Mouse (Mus musculus) intestine, embryonic 16.5 days (tissue): Measurements from ENCODE around the gene Trappc3l. TPM values are rescaled to one million over a fixed set of nuclear protein-coding genes. Genes with fewer than 3 reads are reported as not detected.

Experiments
- ATAC-seq: fragments of 200-750 bp; cut with Nextera tagmentation; 2 replicates; pipeline ENCODE4 v1.8.0; 2017; ENCODE audit warnings: moderate TSS enrichment, moderate library complexity
- H3K27ac ChIP-seq: fragments of 300-500 bp; sonication (generic); 2 replicates; pipeline ENCODE4 v1.5.1; 2014; ENCODE audit warnings: mild to moderate bottlenecking, low read length
- H3K27me3 ChIP-seq: fragments of 300-500 bp; sonication (generic); replicated peaks from 2 replicates; pipeline ENCODE4 v1.6.1; 2014; ENCODE audit warnings: low read length, control low read depth, mixed read lengths; ENCODE audit not compliant: control insufficient read depth, insufficient read depth
- H3K36me3 ChIP-seq: fragments of 300-500 bp; sonication (generic); 2 replicates; pipeline ENCODE4 v1.6.1; 2014; ENCODE audit warnings: low read length, control low read depth; ENCODE audit not compliant: control insufficient read depth, insufficient read depth
- H3K4me1 ChIP-seq: fragments of 300-500 bp; sonication (generic); 2 replicates; pipeline ENCODE4 v1.6.1; 2014; ENCODE audit warnings: low read length, control low read depth, mixed read lengths; ENCODE audit not compliant: control insufficient read depth, insufficient read depth
- H3K4me2 ChIP-seq: fragments of 300-500 bp; sonication (generic); 2 replicates; pipeline ENCODE4 v1.6.1; 2014; ENCODE audit warnings: low read depth, low read length, control low read depth
- H3K4me3 ChIP-seq: fragments of 300-500 bp; sonication (generic); 2 replicates; pipeline ENCODE4 v1.5.1; 2014; ENCODE audit warnings: mild to moderate bottlenecking, low read length
- H3K9ac ChIP-seq: fragments of 300-500 bp; sonication (generic); 2 replicates; pipeline ENCODE4 v1.6.1; 2014; ENCODE audit warnings: low read depth, low read length
- H3K9me3 ChIP-seq: fragments of 300-500 bp; sonication (generic); 2 replicates; pipeline ENCODE4 v1.6.1; 2016; ENCODE audit warnings: low read length, control low read depth; ENCODE audit not compliant: control insufficient read depth
- WGBS: fragments of 180-500 bp; shearing (Covaris S2); extraction: QIAGEN DNeasy Blood & Tissue Kit; methylation state at CpG from one replicate; pipeline ENCODE4 v1.1.7; 2014; 5-methylcytosine and 5-hydroxymethylcytosine counted together
- polyA plus RNA-seq: library from polyadenylated mRNA; unstranded; fragments of >200 nt; fragmentation: Nextera tagmentation; extraction: Ambion mirVana; gene quantifications from 2 replicates; pipeline ENCODE4 v1.2.1, GENCODE M21; 2015

The Trappc3l gene
- polyA plus RNA-seq, 1 experiment from 2014 or later = not detected

GRCm38 (mm10) chr10:34036587-34036986 is 810 bp upstream of the Trappc3l start:
- H3K27me3 ChIP-seq = no peaks in the 10 kb centered on the region
- H3K27ac ChIP-seq = no peak overlapping the region
- no peak overlapping the region for H3K4me3 ChIP-seq
- WGBS = 14% methylated on average over 5 of the region's 5 CpGs
- ATAC-seq = peak; percentile 71; the same call in 1 of the 2 replicates
- peaks cover 3% of the 10 kb centered on the region; the same call in 1 of the 2 replicates for H3K4me1 ChIP-seq
- no peaks in the 10 kb centered on the region for H3K9me3 ChIP-seq
- no peak overlapping the region for H3K9ac ChIP-seq
- H3K4me2 ChIP-seq = no peak overlapping the region
- H3K36me3 ChIP-seq = no peaks in the 10 kb centered on the region

- Histone ChIP-seq H3K4me2 (no peak within 1 kb of the TSS), H3K4me3 (no peak within 1 kb of the TSS), H3K9me3 (no peaks in the 10 kb centered on the region), H3K4me1 (no peaks in the 10 kb centered on the region), H3K36me3 (no peaks in the 10 kb centered on the region), H3K27ac (no peak within 1 kb of the TSS), H3K9ac (no peak within 1 kb of the TSS), H3K27me3 (no peaks in the 10 kb centered on the region)
- ATAC-seq = no peak
- 79% methylated on average over 5 of the region's 5 CpGs for WGBS
Observed at GRCm38 (mm10) chr10:34044210-34044609, 6.8 kb downstream of the Trappc3l start, which contains the start of gene Calhm4. Calhm4 (minus strand) TSS chr10:34044310.

- H3K27me3 ChIP-seq = no peaks in the 10 kb centered on the region
- H3K4me3 ChIP-seq = no peak overlapping the region
- no peak overlapping the region for H3K4me2 ChIP-seq
- H3K9ac ChIP-seq = no peak overlapping the region
- no peaks in the 10 kb centered on the region for H3K9me3 ChIP-seq
- no peaks in the 10 kb centered on the region for H3K4me1 ChIP-seq
- H3K36me3 ChIP-seq = no peaks in the 10 kb centered on the region
- WGBS = 68% methylated on average over 2 of the region's 2 CpGs
- no peak overlapping the region for H3K27ac ChIP-seq
- no peak for ATAC-seq
Observed at GRCm38 (mm10) chr10:34053987-34054386, 16.6 kb downstream of the Trappc3l start.

- Histone ChIP-seq H3K9me3 (no peaks in the 10 kb centered on the region), H3K27ac (no peak overlapping the region), H3K36me3 (no peaks in the 10 kb centered on the region), H3K4me1 (peaks cover 6% of the 10 kb centered on the region; the same call in 1 of the 2 replicates), H3K4me2 (no peak overlapping the region), H3K27me3 (no peaks in the 10 kb centered on the region), H3K9ac (no peak overlapping the region), H3K4me3 (no peak overlapping the region)
- WGBS = 39% methylated on average over 3 of the region's 3 CpGs
- ATAC-seq = no peak
Observed at GRCm38 (mm10) chr10:34066591-34066990, 29.2 kb downstream of the Trappc3l start.

- Histone ChIP-seq H3K9me3 (no peaks in the 10 kb centered on the region), H3K4me3 (no peak overlapping the region), H3K9ac (no peak overlapping the region), H3K27ac (no peak overlapping the region), H3K4me2 (no peak overlapping the region), H3K27me3 (no peaks in the 10 kb centered on the region), H3K36me3 (no peaks in the 10 kb centered on the region), H3K4me1 (peaks cover 6% of the 10 kb centered on the region; the same call in 1 of the 2 replicates)
- ATAC-seq = no peak
- 64% methylated on average over 1 of the region's 1 CpGs for WGBS
Observed at GRCm38 (mm10) chr10:34069606-34070005, 32.2 kb downstream of the Trappc3l start.

- 33% methylated on average over 5 of the region's 5 CpGs for WGBS
Observed at GRCm38 (mm10) chr10:34070999-34071492, 33.6 kb downstream of the Trappc3l start.

GRCm38 (mm10) chr10:34071650-34072049 is 34.3 kb downstream of the Trappc3l start:
- peaks cover 6% of the 10 kb centered on the region; the same call in 1 of the 2 replicates for H3K4me1 ChIP-seq
- H3K9ac ChIP-seq = no peak overlapping the region
- no peaks in the 10 kb centered on the region for H3K27me3 ChIP-seq
- no peak for ATAC-seq
- no peaks in the 10 kb centered on the region for H3K9me3 ChIP-seq
- H3K4me3 ChIP-seq = no peak overlapping the region
- peak overlapping the region; percentile 41; the same call in 1 of the 2 replicates for H3K27ac ChIP-seq
- no peaks in the 10 kb centered on the region for H3K36me3 ChIP-seq
- WGBS = 55% methylated on average over 2 of the region's 2 CpGs
- no peak overlapping the region for H3K4me2 ChIP-seq

More at GRCm38 (mm10) chr10:34070999-34071492, 33.6 kb downstream of the Trappc3l start:
- H3K27ac ChIP-seq = peak overlapping the region; percentile 41
- H3K9ac ChIP-seq = no peak overlapping the region
- peaks cover 6% of the 10 kb centered on the region; the same call in 1 of the 2 replicates for H3K4me1 ChIP-seq
- no peak overlapping the region for H3K4me3 ChIP-seq
- H3K9me3 ChIP-seq = no peaks in the 10 kb centered on the region
- no peaks in the 10 kb centered on the region for H3K27me3 ChIP-seq
- no peak overlapping the region for H3K4me2 ChIP-seq
- no peaks in the 10 kb centered on the region for H3K36me3 ChIP-seq
- no peak for ATAC-seq

GRCm38 (mm10) chr10:34074522-34075200 is 37.3 kb downstream of the Trappc3l start:
- no peak overlapping the region for H3K4me3 ChIP-seq
- no peak overlapping the region for H3K27ac ChIP-seq
- ATAC-seq = no peak
- H3K4me2 ChIP-seq = no peak overlapping the region
- H3K9me3 ChIP-seq = no peaks in the 10 kb centered on the region
- WGBS = 85% methylated on average over 5 of the region's 5 CpGs
- no peaks in the 10 kb centered on the region for H3K27me3 ChIP-seq
- H3K36me3 ChIP-seq = no peaks in the 10 kb centered on the region
- no peak overlapping the region for H3K9ac ChIP-seq
- H3K4me1 ChIP-seq = peaks cover 6% of the 10 kb centered on the region; the same call in 1 of the 2 replicates

GRCm38 (mm10) chr10:34086514-34086913 is 49.1 kb downstream of the Trappc3l start:
- no peaks in the 10 kb centered on the region for H3K9me3 ChIP-seq
- whole genome bisulfite sequencing = 74% methylated on average over 1 of the region's 1 CpGs
- H3K4me2 ChIP-seq = no peak overlapping the region
- H3K4me1 ChIP-seq = no peaks in the 10 kb centered on the region
- no peaks in the 10 kb centered on the region for H3K36me3 ChIP-seq
- H3K27ac ChIP-seq = no peak overlapping the region
- no peak for ATAC-seq
- H3K27me3 ChIP-seq = no peaks in the 10 kb centered on the region
- no peak overlapping the region for H3K9ac ChIP-seq
- no peak overlapping the region for H3K4me3 ChIP-seq
